Mouse (Mus musculus): ENCODE measurements around the gene Cdk5.
"Not testable (repeated sequence)": the region's sequence is repeated elsewhere in the genome, so short reads cannot be mapped to it uniquely, and the experiment has no call there.

The Cdk5 gene

DNA sequence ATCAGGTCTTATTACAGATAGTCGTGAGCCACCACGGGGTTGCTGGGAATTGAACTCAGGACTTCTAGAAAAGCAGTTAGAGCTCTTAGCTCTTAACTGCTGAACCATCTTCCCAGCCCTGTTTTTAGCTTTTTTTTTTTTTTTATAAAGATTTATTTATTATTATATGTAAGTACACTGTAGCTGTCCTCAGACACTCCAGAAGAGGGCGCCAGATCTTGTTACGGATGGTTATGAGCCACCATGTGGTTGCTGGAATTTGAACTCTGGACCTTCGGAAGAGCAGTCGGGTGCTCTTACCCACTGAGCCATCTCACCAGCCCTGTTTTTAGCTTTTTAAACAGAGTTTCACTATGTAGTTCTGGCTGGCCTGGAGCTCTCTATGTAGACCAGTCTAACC, 27.1 kb downstream of the Cdk5 start:
- not testable (repeated sequence) for DNase-seq (ENCODE audit: low spot score)

DNA sequence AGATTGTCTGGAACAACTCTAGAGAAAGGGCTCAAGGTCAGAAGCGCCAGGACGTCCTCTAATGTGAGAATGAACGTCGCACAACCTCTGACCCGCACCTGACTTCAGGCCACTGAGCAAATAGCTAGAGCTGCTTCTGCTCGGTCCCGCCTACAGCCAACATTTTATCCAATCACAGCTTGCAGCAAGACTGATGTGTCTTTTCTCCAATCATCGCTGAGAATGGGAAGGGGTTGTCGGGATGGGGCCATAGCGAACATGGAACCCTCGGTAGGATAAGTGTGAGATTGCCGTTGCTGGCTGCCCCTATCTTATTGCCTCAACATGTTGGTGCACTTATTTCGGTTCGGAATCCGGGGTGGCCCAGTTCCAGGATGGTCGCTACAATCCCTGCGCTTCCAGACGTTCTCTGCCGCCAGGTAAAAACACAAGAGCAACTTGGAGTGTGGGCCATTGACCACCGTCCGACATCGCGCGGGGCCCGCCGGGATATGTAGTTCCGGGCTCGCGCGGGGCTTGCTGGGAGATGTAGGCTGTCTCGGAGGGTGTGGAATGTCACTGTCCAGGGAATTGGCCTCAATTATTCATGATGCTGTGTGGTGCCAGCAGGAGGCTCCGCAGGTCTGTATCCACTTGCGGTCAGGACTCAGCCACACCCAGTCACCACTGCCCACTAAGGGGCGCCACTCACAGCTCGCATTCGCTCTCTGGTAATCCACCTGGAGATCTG, 29.0 kb downstream of the Cdk5 start:
- DNase-seq (ENCODE audit: low spot score): peak; percentile 95

DNA sequence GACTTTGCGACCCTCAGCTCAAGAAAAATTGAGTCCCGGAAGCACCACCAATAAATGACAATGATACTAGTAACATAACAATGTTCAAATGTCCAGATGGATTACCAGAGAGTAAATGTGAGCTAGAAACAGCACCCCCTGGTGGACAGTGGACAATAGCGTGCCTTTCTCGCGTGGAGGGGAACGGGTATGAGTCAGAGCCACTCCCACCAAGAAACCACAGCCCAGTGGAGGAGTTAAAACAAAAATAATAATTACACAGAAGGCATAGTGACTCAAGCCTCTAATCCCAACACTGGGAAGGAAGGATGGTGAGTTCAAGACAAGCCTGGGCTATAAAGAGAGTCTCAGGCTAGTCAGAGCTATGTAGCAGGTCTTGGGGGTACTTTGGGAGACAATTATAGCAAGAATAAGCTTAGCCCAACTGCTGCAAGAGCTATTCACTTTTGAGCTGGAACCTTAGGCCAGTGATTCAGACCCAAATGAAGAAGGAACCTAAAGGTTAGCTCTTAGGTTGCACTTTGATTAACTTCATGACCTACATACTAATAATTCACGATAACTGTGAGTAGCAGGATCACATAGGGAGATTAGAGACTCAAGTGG, 29.8 kb downstream of the Cdk5 start, which contains the start of gene Abcb8:
Gene Abcb8 (plus strand): TSS at position 272 of the 606 bp plus-strand sequence.
- DNase-seq (ENCODE audit: low spot score): peak; percentile 92

DNA sequence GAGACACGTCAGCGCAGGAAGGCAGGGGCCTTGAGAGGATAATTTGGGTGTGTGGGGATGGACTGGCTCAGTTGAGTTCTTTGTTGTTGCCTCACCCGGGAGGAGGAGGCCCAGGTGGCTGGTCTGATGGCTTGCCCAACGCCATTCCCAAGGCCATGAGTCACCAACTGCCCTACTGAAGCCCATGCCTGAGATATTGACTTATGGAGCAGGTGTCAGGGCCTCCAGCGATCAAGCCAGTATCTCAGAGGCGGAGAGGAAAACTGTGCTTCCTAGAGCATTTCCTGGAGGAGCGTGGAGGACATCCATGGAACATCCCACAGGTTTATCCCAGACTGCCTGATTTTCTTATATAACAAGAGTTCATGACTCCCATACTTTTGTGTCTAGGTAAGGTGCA, 30.6 kb downstream of the Cdk5 start:
- DNase-seq (ENCODE audit: low spot score): no peak

DNA sequence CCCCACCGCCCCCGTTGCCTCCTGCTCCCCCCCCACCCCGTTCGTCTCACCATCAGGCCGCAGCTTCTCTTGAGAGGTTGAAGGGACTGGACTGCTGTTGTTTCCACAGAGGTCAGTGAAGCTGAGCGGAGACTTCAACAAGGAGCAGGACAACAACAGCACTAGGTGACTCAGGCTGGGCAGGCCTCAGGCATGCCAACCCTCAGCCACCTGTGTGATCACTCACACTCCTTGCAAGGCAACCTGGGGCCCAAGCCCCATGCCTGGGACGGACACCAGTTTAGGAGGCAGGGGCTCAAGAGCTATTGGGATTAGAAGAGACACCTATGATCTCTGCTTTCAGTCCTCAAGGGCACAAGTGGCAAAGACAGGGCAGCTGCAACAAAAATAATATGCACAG, 31.5 kb downstream of the Cdk5 start, which contains the start of gene Atg9b:
Gene Atg9b (minus strand): TSS at position 280 of the 400 bp plus-strand sequence.
- DNase-seq (ENCODE audit: low spot score): no peak

DNA sequence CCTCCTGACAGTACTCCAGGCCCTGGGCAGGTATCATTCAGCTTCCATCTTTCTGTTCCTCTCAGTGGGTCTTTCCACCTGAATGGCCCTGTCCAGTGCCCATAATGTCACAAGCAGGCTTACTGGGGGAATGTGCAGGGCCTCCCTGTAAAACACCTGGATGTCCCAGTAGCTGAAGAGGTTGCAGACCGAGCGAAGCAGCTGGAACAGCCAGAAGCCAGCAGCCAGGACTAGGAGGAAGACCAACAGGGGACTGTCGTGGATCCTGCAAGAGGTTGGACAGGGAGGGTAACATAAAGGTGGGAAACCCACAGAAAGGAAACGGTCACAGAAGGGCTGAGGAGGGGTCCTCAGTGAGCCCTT, 33.7 kb downstream of the Cdk5 start:
- no peak for DNase-seq (ENCODE audit: low spot score)

DNA sequence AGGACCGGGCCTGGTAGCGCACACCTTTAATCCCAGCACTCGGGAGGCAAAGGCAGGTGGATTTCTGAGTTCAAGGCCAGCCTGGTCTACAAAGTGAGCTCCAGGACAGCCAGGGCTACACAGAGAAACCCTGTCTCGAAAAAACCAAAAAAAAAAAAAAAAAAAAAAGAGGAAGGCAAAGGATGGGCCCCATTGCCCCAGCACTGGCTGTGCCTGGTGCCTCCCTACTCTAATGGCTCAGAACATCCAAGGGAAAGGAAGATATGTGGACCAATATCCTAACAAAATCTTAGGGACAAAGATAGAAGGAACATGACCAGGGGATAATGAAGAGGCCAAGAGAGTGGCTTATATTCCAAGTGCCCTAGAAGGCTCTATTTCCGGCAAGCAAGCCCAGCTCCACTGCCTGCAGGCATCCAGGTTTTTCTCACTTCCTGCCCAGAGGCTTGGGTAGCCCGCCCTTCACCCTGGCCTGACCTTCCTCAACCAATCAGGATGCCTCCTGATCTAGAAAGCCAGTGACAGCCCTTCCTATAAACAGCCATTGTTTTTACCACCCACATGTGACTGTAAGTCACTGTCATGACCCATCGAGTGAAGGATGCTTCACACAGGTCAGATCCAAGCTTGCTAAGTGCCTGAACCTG, 34.2 kb downstream of the Cdk5 start:
- DNase-seq (ENCODE audit: low spot score): no peak

DNA sequence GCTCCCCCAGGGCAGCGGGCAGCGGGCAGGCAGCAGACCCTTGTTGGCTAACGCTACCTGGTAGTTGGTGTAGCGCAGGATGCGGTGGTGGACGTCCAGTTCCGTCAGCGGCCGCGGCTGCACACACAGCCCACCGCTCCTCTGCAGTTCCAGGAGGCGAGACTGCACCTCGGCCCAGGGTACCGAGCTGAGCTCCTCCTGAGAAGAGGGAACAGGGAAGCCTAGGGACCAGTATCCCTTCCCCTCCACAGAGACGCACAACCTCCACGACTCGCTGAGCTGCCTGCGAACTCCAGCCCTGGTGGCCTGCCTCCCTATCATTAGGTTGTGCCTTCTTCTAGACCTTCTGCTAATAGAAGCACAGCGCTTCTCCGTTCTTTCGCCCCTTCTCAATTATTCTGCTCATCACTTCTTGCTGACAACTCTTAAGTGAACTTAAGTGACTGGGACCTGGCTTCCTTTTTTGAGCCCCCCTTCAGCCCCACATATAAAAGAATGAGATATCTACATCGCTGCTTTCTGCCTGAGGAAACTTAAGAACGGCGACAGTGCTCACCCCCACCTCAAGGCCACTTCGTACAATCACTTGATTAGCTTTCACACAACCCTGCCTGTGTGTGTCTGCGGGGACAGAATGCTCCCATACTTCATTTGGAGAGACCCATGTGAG, 34.9 kb downstream of the Cdk5 start:
- no peak for DNase-seq (ENCODE audit: low spot score)

DNA sequence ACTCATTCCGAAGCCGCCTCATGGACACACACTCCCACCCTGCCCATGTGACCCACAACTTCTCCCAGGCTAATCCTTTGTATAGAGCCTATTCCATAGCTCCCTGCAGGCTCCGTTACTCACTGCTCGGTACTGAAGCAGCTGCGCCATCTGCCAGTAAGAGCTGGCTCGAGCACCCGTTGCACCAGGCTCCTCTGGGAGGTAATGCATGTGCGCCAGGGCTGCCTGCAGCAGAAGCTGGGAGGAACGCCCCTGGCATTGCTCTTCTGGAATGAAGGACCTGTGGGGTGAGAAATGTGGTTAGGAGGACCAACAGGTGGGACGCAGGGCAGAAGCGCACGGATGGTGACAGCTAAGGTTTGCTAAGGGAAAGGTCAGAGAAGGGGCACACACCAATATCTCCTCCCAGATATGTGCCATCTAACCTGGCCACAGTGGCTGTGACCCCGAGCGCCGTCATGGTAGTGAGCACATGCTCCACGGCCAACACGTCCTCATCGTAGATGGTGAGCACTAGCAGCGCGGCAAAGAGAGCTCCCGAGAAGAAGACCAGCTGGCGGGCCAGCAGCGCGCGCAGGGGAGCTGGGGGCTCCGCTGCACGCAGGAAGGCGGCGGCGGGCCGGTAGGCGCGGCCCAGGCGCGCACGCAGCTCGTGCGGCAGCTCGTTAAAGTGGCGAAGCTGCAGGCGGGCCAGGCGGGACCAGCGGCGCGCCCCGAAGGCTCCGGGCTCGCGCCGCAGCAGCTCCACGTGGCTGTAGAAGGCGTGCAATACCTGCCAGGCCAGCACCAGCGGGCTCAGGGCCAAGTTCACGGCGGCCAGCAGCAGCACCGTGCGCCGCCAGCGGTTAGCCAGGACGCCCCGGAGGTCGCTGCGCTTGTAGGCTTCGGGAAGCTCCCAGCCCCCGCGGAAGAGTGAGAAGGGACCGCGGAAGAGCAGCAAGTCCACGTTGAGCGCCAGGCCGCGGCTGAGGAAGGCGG, 35.8 kb downstream of the Cdk5 start:
- DNase-seq (ENCODE audit: low spot score): peak; percentile 73

DNA sequence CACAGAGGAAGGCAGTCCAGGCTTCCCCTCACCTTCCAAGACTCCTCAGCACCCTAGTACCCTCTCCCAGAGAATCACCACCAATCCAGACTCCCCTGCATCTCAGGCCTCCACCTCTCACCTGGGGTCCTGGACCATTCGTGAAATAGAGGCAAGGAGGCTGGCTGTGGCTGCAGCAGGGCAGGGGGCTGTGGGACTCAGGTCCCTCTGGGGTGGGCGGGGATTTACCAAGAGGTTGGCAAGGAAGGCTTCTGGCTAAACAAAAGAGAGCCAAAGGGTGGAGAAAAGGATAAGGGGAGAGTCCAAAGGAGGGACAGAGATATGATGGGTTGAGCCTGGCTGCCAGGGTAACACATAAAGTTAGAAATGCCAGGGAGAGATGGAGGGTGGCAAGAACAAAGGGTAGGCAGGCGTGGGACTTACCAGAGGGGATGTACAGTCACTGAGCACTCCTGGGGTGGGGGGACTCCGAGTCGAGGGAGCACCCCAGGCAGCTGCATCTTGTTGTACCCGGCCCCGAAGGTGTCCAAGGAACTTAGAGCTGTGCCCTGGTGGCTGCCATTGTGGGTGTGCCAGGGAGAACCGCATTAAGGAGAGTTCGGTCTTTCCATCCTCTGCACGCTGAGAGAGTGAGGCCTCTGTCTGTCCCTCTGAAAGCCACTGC, 37.3 kb downstream of the Cdk5 start:
- DNase-seq (ENCODE audit: low spot score): no peak

DNA sequence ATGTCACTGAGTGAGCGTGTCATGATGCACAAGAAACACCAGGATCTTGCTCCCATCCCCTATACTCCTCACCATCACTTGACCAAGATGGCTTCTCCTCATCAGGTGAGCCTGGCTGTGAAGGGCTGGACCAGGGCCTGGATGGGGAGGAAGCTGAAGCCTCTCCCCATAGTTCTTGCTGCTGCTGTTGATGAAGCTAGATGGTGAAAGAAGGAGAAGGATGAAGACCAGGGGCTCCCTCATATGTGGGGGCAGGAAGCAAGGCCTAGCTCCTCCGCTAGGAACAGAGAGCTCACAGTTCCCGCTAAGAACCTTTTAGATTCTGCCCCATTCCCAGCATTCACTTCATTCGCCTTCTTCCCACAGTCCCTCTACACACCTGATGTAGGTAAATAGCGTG, 38.0 kb downstream of the Cdk5 start:
- DNase-seq (ENCODE audit: low spot score): no peak

DNA sequence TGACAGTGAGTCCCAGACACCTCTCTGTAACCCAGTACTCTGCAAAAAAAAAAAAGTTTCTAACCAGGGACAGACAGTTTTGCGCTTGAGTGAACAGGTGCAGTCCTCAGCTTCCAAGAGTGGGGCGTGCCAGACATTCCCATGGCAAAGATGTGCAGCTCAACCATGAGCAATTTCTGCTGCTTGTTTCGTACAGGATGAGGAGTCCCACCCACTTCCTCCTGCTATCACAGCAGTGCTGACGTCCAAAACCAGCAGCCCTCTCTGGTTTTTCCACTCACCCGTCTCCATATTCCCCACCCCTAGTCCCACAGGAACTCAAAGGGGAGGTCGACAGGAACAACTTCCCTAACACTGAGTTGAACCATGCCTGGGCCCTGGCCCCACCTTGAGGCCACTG, 38.9 kb downstream of the Cdk5 start:
- DNase-seq (ENCODE audit: low spot score): no peak

DNA sequence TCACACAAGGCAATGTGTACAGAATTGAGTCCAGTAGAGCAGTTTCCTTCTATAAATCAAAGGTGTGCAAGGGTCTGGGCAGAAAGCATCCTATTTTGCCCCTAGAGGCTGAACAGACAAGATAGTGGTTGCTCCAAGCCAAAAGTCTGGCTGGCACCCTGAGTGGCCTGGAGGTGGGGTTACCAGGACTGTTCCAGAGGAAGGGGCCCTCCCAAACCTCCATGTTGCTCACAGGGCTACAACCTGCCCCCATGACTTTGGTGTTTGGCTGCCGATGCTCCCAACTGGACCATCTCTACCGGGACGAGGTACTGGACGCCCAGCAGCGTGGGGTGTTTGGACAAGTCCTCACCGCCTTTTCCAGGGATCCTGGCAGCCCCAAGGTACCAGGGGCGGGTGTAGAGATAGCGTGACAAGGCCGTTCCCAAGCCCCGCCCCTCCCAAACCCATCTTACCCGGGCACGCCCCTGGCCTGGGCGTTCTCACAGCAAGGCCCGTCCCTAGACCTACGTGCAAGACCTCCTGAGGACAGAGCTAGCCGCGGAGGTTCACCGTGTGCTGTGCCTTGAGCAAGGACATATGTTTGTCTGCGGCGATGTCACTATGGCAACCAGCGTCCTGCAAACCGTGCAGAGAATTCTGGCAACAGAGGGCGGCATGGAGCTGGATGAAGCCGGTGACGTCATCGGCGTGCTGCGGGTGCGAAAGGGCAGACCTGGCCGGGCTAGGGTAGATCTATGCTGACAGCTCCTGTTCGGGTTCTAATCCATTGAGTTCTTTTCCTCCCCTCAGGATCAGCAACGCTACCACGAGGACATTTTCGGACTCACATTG, 40.1 kb downstream of the Cdk5 start:
- DNase-seq (ENCODE audit: low spot score): peak; percentile 96

DNA sequence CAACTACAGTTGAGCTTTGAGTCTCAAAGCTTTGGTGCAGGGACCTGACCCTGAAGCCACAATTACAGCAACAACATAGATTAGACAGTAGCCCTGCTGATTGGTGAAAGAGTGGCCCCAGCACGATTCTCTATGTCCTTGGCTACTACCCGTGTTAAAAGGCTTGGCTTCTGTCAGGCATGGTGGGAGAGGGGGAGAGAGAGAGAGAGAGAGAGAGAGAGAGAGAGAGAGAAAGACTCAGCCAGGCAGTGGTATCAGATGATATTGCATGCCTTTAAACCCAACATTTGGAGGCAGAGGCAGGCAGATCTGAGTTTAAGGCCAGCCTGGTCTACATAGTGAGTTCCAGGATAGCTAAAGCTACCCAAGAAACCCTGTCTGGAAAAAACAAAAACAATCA, 41.3 kb downstream of the Cdk5 start:
- no peak for DNase-seq (ENCODE audit: low spot score)

DNA sequence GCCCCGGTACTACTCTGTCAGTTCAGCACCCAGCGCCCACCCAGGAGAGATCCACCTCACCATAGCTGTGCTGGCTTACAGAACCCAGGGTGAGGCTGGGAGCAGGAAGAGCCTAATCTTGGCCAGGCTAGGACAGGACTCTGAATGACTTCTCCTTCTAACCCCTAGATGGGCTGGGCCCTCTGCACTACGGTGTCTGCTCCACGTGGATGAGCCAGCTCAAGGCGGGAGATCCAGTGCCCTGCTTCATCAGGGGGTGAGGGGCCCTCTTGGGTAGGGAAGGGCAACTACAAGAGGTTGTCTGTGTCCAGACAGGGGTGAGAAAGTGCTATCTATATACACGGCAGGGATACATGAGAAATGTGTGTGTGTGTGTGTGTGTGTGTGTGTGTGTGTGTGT, 41.8 kb downstream of the Cdk5 start:
- DNase-seq (ENCODE audit: low spot score): no peak

DNA sequence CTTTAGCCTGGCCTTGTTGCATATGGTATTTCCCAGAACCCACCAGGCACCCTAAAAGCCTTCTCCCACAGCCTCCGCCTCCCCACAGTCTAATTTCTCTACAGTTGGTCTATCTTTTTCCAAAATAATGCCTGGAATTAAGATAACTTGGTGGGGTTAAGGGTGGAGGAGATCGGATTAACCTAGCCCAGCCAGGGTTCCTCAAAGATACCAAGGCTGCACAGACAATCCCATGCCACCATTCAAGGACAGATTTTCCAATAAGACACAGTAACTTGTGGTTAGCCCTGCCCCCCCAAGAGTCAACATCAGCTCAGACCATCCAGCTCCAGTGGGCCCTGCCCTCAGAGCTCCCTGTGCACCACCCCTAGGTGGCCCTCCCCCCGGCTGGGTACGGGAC, 42.8 kb downstream of the Cdk5 start:
- no peak for DNase-seq (ENCODE audit: low spot score)

DNA sequence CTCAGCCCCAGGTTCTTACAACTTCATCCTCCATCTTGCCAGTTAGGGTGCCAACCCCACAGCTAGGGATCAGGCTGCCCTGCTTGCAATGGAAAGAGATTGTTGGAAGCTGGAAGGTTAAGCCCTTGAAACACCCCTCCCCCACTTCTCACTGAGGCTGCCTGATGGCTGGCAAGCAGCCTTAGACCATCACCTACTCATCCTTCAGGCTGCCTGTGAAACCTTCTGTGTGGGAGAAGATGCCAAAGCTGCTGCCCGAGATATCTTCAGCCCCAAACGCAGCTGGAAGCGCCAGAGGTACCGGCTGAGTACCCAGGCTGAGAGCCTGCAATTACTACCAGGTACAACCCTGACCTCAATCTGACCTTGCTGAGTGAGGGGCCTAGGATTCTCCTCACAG, 43.8 kb downstream of the Cdk5 start:
- no peak for DNase-seq (ENCODE audit: low spot score)

DNA sequence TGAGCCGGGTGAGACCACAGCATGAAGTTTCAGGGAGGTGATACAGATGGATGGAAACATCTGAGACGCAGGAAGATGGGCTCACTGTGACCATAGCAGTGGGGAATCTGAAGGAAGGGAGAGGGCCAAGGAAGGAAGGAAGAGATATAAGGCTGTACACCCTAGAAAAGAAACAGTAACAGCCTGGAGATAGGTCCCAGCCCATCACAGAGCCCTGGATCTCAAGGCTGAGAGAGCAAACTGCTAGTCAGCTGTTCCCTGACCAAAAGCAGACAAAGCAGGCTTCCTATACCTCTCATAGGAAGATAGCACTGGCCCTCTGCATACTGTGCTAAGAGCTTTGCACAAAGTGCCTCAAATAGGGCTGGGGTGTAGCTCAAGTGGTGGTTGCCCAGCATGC, 44.6 kb downstream of the Cdk5 start:
- no peak for DNase-seq (ENCODE audit: low spot score)

DNA sequence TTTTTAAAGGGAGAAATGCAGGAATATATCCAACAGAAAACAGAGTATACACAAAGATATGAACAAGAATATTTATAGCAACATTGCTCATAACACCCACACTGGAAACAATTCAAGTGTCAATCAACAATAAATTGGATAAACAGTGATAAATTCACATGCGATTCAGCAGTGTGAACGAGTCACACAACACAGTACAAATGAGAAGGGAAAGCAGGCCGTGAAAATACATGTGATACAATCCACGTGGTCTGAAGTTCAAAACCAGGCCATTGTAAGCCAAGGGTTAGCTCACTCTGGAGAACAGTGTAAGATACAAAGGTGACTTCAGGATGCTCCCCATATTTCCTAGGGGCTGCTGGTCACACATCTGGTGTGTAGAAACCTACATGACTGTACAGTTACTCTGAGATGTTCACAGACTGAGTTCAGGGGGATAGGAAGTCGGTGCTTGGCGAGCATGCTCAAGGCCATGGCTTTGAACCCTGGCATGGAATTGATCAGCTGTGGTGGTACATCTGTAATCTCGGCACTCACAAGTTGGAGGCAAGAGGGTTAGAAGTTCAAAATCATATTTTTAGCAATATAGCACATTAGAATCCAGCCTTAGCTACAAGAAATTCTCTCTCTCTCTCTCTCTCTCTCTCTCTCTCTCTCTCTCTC, 48.5 kb downstream of the Cdk5 start:
- no peak for DNase-seq (ENCODE audit: low spot score)

DNA sequence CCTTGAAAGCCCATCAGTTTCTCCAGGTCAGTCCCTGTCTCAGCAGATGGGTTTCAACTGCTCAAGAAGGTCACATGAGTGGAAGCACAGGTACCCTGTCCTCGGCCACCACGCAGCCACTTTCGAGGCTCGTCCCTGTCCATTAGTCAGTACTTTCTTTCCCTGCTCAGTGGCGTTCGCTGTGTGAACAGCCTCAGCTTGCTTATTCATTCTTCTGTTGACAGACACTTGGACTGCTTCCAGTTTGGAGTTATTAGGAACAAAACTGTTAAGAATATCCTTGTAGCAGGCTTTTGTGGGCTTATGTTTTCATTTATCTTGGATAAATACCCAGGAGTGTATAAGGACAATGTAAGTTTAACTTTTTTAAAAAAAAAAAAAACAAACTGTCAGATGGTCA, 49.1 kb downstream of the Cdk5 start:
- DNase-seq (ENCODE audit: low spot score): no peak
